31 mouse cellular contexts compared by ENCODE assay signal in genomic region chr17:8556223-8556622, GRCm38 (mm10). TPM values are rescaled to one million over a fixed set of nuclear protein-coding genes. Genes with fewer than 3 reads are reported as not detected.
DNase-seq lines count a peak whose midpoint lies in the region; ATAC-seq and TF ChIP-seq lines count a peak whose summit lies in the region.
"Had no signal": no experiment of that assay in that cellular context is flagged by ENCODE, and none has a peak within 500 bp of the region (broad histone marks: within the 10 kb centered on the region; RNA-seq: fewer than 3 reads in every experiment).

No protein-coding gene starts in this region.

- H3K36me3 ChIP-seq in heart, embryonic 10.5 days, result no peaks in the 10 kb centered on the region
- no peaks in the 10 kb centered on the region for H3K36me3 ChIP-seq in heart, adult 2 months (ENCODE audit: control insufficient read depth, insufficient read depth, low read length)
- no peaks in the 10 kb centered on the region for H3K36me3 ChIP-seq in heart, embryonic 15.5 days
- H3K36me3 ChIP-seq: limb, embryonic 10.5 days; limb, embryonic 15.5 days had no signal

- TF ChIP-seq EP300 in heart, adult 2 months (IDR thresholded peaks at IDR 0.05; ENCODE audit: insufficient read depth, low read depth, low read length), result no peak

- H3K4me2 ChIP-seq in heart, embryonic 15.5 days, result 0 out of 2 replicates have a peak overlapping the region, but pooled peaks have one; percentile 4
- H3K4me2 ChIP-seq: forebrain, embryonic 13.5 days; limb, embryonic 15.5 days had no signal

- peaks cover 6% of the 10 kb centered on the region; the same call in 1 of the 2 replicates for H3K27me3 ChIP-seq in heart, embryonic 10.5 days (ENCODE audit: insufficient read depth, poor library complexity, severe bottlenecking)
- no peaks in the 10 kb centered on the region for H3K27me3 ChIP-seq in heart, adult 2 months (ENCODE audit: control insufficient read depth, insufficient read depth, low read length)
- no peaks in the 10 kb centered on the region for H3K27me3 ChIP-seq in heart, embryonic 15.5 days
- H3K27me3 ChIP-seq: forebrain, embryonic 13.5 days; limb, embryonic 15.5 days had no signal

- ATAC-seq in heart, embryonic 15.5 days (replicated peaks; ENCODE audit: insufficient number of reproducible peaks, insufficient read depth, low FRiP score, low read depth), result peak; percentile 56; the same call in 1 of the 2 replicates
- ATAC-seq: CD4-positive, CD25-positive, alpha-beta regulatory T cell, adult 4 months; forebrain, embryonic 13.5 days; intestine, embryonic 16.5 days had no signal

- no peaks in the 10 kb centered on the region for H3K9me3 ChIP-seq in heart, embryonic 10.5 days
- H3K9me3 ChIP-seq in heart, embryonic 15.5 days (replicated peaks), result no peaks in the 10 kb centered on the region
- H3K9me3 ChIP-seq: forebrain, embryonic 13.5 days; limb, embryonic 10.5 days; limb, embryonic 15.5 days had no signal

- H3K4me1 ChIP-seq in heart, embryonic 10.5 days, result peaks cover 20% of the 10 kb centered on the region; the same call in 1 of the 2 replicates
- H3K4me1 ChIP-seq in heart, adult 2 months (ENCODE audit: control insufficient read depth, insufficient read depth, low read length), result no peaks in the 10 kb centered on the region
- peaks cover 19% of the 10 kb centered on the region for H3K4me1 ChIP-seq in heart, embryonic 15.5 days (replicated peaks)
- H3K4me1 ChIP-seq: forebrain, embryonic 13.5 days; limb, embryonic 10.5 days had no signal

- no peak overlapping the region; the same call in 1 of the 2 replicates for H3K27ac ChIP-seq in heart, embryonic 10.5 days
- no peak overlapping the region for H3K27ac ChIP-seq in heart, adult 2 months
- H3K27ac ChIP-seq in heart, embryonic 15.5 days, result peak overlapping the region; percentile 42; the same call in 1 of the 2 replicates
- H3K27ac ChIP-seq: forebrain, embryonic 13.5 days; kidney, postnatal 0 days; limb, embryonic 10.5 days; limb, embryonic 15.5 days; liver, embryonic 14.5 days had no signal

- H3K79me2 ChIP-seq in heart, adult 2 months (replicated peaks; ENCODE audit: control insufficient read depth, insufficient read depth, low read length), result no peaks in the 10 kb centered on the region

- no peak for TF ChIP-seq POLR2A in heart, adult 2 months (IDR thresholded peaks at IDR 0.05; ENCODE audit: insufficient read depth, low read depth, low read length)

- no peak overlapping the region for H3K9ac ChIP-seq in heart, adult 2 months (ENCODE audit: low read depth, low read length)
- H3K9ac ChIP-seq in heart, embryonic 15.5 days, result no peak overlapping the region
- H3K9ac ChIP-seq: forebrain, embryonic 13.5 days; limb, embryonic 15.5 days; liver, embryonic 14.5 days had no signal

- H3K4me3 ChIP-seq in heart, embryonic 10.5 days, result no peak overlapping the region
- H3K4me3 ChIP-seq in heart, adult 2 months, result no peak overlapping the region
- no peak overlapping the region for H3K4me3 ChIP-seq in heart, embryonic 15.5 days
- H3K4me3 ChIP-seq: erythroblast, embryonic 14.5 days; forebrain, embryonic 13.5 days; limb, embryonic 10.5 days; limb, embryonic 15.5 days had no signal

- intact Hi-C loops in heart, adult 2 months (cut with DNase I), result no loop called here

- DNase-seq in heart, embryonic 10.5 days (ENCODE audit: low spot score), result peak; percentile 86
- DNase-seq in heart, adult 2 months, result no peak
- no peak for DNase-seq in heart, adult 11 months
- DNase-seq in cerebellum, adult 9-10 months, result peak; percentile 81
- peak; percentile 49 to 59 for DNase-seq in cerebellum, postnatal 36 days
- DNase-seq in kidney, postnatal 10 days, result no peak
- DNase-seq: adrenal gland, postnatal 14 days; gastrocnemius, postnatal 10 days; kidney, adult 8-10 months; layer of hippocampus, postnatal 36 days; lung, adult 2 months; lung, postnatal 14 days; midbrain, embryonic 14.5 days; thymus, adult 2 months; thymus, postnatal 36 days had no signal

- TF ChIP-seq CTCF in heart, adult 2 months (IDR thresholded peaks at IDR 0.05), result no peak

- WGBS in heart, embryonic 10.5 days, result 43% methylated on average over 6 of the region's 6 CpGs
- WGBS in heart, adult 2 months, result 46% methylated on average over 6 of the region's 6 CpGs
- WGBS in heart, embryonic 15.5 days, result 43% methylated on average over 6 of the region's 6 CpGs

RNA-seq across cellular contexts. Expression of gene Gm17087, which starts 10.5 kb away (rescaled TPM):
- polyA plus RNA-seq in heart, embryonic 10.5 days (2016; fragmentation: Nextera tagmentation; extraction: Ambion mirVana), result not detected in 2 replicates
- not detected for total RNA-seq in heart, adult 2 months (2021)
- polyA plus RNA-seq in heart, adult 2 months (2012; rRNA removed), result not detected in 2 replicates
- not detected in 2 replicates for polyA plus RNA-seq in heart, embryonic 15.5 days (2015; fragmentation: Nextera tagmentation; extraction: Ambion mirVana)
- total RNA-seq: adrenal gland, postnatal 14 days; gastrocnemius, postnatal 10 days; layer of hippocampus, postnatal 36 days; monocyte, adult 5-6 weeks had no signal
- polyA plus RNA-seq: cortical plate, adult 2 months; embryonic facial prominence, embryonic 14.5 days; erythroblast, embryonic 14.5 days; forebrain, embryonic 13.5 days; gonadal fat pad, adult 2 months; hindbrain, embryonic 11.5 days; intestine, embryonic 16.5 days; kidney, postnatal 0 days; large intestine, adult 2 months; limb, embryonic 10.5 days; limb, embryonic 15.5 days; liver, embryonic 14.5 days; lung, adult 2 months; midbrain, embryonic 14.5 days; neural tube, embryonic 14.5 days; thymus, adult 2 months had no signal

RNA-seq across cellular contexts. Expression of gene Pde10a, which starts 31.1 kb away (rescaled TPM):
- polyA plus RNA-seq in heart, embryonic 10.5 days (2016; fragmentation: Nextera tagmentation; extraction: Ambion mirVana), result 2.8 and 3.5 TPM in 2 replicates
- total RNA-seq in heart, adult 2 months (2021), result 1 to 10 TPM; 1.9 to 2.2 TPM
- polyA plus RNA-seq in heart, adult 2 months (2012; rRNA removed), result 1.4 and 2.3 TPM in 2 replicates
- polyA plus RNA-seq in heart, embryonic 15.5 days (2015; fragmentation: Nextera tagmentation; extraction: Ambion mirVana), result 1.4 and 2.1 TPM in 2 replicates
- total RNA-seq: monocyte, adult 5-6 weeks had no signal
- polyA plus RNA-seq: erythroblast, embryonic 14.5 days had no signal

Comparison
In these comparisons a context has a peak if more than half of its experiments do, and no peak if none do; other contexts are left out.
1. DNase-seq: peak in heart, embryonic 10.5 days (single experiment), cerebellum, adult 9-10 months (single experiment) and cerebellum, postnatal 36 days (2 of 2); none in heart, adult 2 months (0 of 2), heart, adult 11 months (single experiment) and kidney, postnatal 10 days (single experiment).